In genomic region chr17:83307641-83308296, GRCm38 (mm10) we compare ENCODE assay signal across 16 mouse cellular contexts. TPM values are rescaled to one million over a fixed set of nuclear protein-coding genes. Genes with fewer than 3 reads are reported as not detected.
A peak's percentile ranks its signal among the peaks of the same experiment; 100 is the strongest.
DNase-seq lines count a peak whose midpoint lies in the region; ATAC-seq lines count a peak whose summit lies in the region.
"Had no signal": no experiment of that assay in that cellular context is flagged by ENCODE, and none has a peak within 500 bp of the region (broad histone marks: within the 10 kb centered on the region; RNA-seq: fewer than 3 reads in every experiment).

No protein-coding gene starts in this region.

- no peak overlapping the region for H3K27ac ChIP-seq in limb, embryonic 11.5 days (replicated peaks; ENCODE audit: low read depth, low read length)
- peak overlapping the region; percentile 34; the same call in 1 of the 2 replicates for H3K27ac ChIP-seq in stomach, embryonic 14.5 days (ENCODE audit: low read length)
- H3K27ac ChIP-seq: embryonic facial prominence, embryonic 12.5 days; hindbrain, embryonic 15.5 days; layer of hippocampus, adult 2 months; left cerebral cortex, adult 2 months; lung, embryonic 15.5 days had no signal

- no peaks in the 10 kb centered on the region for H3K36me3 ChIP-seq in limb, embryonic 11.5 days (ENCODE audit: control insufficient read depth, insufficient read depth, low read length)
- H3K36me3 ChIP-seq in stomach, embryonic 14.5 days (ENCODE audit: control insufficient read depth, insufficient read depth, low read length) = no peaks in the 10 kb centered on the region
- H3K36me3 ChIP-seq: embryonic facial prominence, embryonic 12.5 days; hindbrain, embryonic 15.5 days; lung, embryonic 15.5 days had no signal

- no peak overlapping the region for H3K4me2 ChIP-seq in limb, embryonic 11.5 days (ENCODE audit: low read depth, severe bottlenecking)
- no peak overlapping the region for H3K4me2 ChIP-seq in stomach, embryonic 14.5 days (replicated peaks; ENCODE audit: low read depth, low read length)
- H3K4me2 ChIP-seq: embryonic facial prominence, embryonic 12.5 days; hindbrain, embryonic 15.5 days; lung, embryonic 15.5 days had no signal

- H3K4me1 ChIP-seq in limb, embryonic 11.5 days (ENCODE audit: control insufficient read depth, insufficient read depth, low read length) = peaks cover 31% of the 10 kb centered on the region
- H3K4me1 ChIP-seq in stomach, embryonic 14.5 days (ENCODE audit: control insufficient read depth, insufficient read depth, low read length) = peaks cover 19% of the 10 kb centered on the region

- no peak overlapping the region for H3K4me3 ChIP-seq in limb, embryonic 11.5 days (ENCODE audit: low read depth, low read length)
- H3K4me3 ChIP-seq in stomach, embryonic 14.5 days (ENCODE audit: low read depth, low read length) = no peak overlapping the region
- H3K4me3 ChIP-seq: embryonic facial prominence, embryonic 12.5 days; hindbrain, embryonic 15.5 days; layer of hippocampus, adult 2 months; left cerebral cortex, adult 2 months; lung, embryonic 15.5 days had no signal

- ATAC-seq in limb, embryonic 11.5 days (ENCODE audit: insufficient number of reproducible peaks, low FRiP score, low TSS enrichment, low read depth) = 0 out of 2 replicates have a peak, but pooled peaks have one; percentile 15
- ATAC-seq in stomach, embryonic 14.5 days (ENCODE audit: insufficient number of reproducible peaks, insufficient read depth, low FRiP score, low read depth) = no peak

- peak; percentile 71 for DNase-seq in heart, adult 11 months
- no peak for DNase-seq in heart, adult 8-10 months (ENCODE audit: low spot score)
- DNase-seq in gonadal fat pad, adult 2 months (ENCODE audit: low read depth) = peak; percentile 99
- DNase-seq in limb, embryonic 11.5 days (ENCODE audit: low spot score) = peak; percentile 44
- DNase-seq in left cerebral cortex, adult 8-10 months (ENCODE audit: low spot score in 2 of 2) = no peak
- no peak for DNase-seq in adrenal gland, postnatal 4 days (ENCODE audit: low spot score in 2 of 2)
- no peak for DNase-seq in thymus, postnatal 0 days (ENCODE audit: low spot score)
- DNase-seq: cerebellum, postnatal 36 days; heart, adult 18-20 months; thymus, postnatal 25 days had no signal

- H3K27me3 ChIP-seq in limb, embryonic 11.5 days (ENCODE audit: control insufficient read depth, insufficient read depth, low read length) = no peaks in the 10 kb centered on the region
- H3K27me3 ChIP-seq in stomach, embryonic 14.5 days (ENCODE audit: control insufficient read depth, insufficient read depth, low read length) = no peaks in the 10 kb centered on the region
- H3K27me3 ChIP-seq: embryonic facial prominence, embryonic 12.5 days; hindbrain, embryonic 15.5 days; lung, embryonic 15.5 days had no signal

- H3K9me3 ChIP-seq in limb, embryonic 11.5 days (ENCODE audit: control insufficient read depth, low read length) = no peaks in the 10 kb centered on the region
- no peaks in the 10 kb centered on the region for H3K9me3 ChIP-seq in stomach, embryonic 14.5 days (ENCODE audit: control insufficient read depth, low read depth, low read length)
- H3K9me3 ChIP-seq: embryonic facial prominence, embryonic 12.5 days; hindbrain, embryonic 15.5 days; lung, embryonic 15.5 days had no signal

- H3K9ac ChIP-seq in limb, embryonic 11.5 days (ENCODE audit: low read length) = no peak overlapping the region
- H3K9ac ChIP-seq in stomach, embryonic 14.5 days (replicated peaks; ENCODE audit: low read depth, low read length) = no peak overlapping the region
- H3K9ac ChIP-seq: embryonic facial prominence, embryonic 12.5 days; hindbrain, embryonic 15.5 days; lung, embryonic 15.5 days had no signal

- WGBS in limb, embryonic 11.5 days = 20% methylated on average over 11 of the region's 11 CpGs
- 59% methylated on average over 11 of the region's 11 CpGs for WGBS in stomach, embryonic 14.5 days

RNA-seq across cellular contexts. Expression of gene Eml4, which starts 43.0 kb away (rescaled TPM):
- total RNA-seq in heart, adult 8-10 months (2022) = 1 to 10 TPM; 3.3 to 5.0 (median 4.0) TPM
- 17.7 and 18.2 TPM in 2 replicates for polyA plus RNA-seq in gonadal fat pad, adult 2 months (2012; rRNA removed)
- polyA plus RNA-seq in limb, embryonic 11.5 days (2014; fragmentation: Nextera tagmentation; extraction: Ambion mirVana) = 76.0 and 83.1 TPM in 2 replicates
- 41.9 and 47.3 TPM in 2 replicates for polyA plus RNA-seq in stomach, embryonic 14.5 days (2014; fragmentation: Nextera tagmentation; extraction: Ambion mirVana)
- total RNA-seq in left cerebral cortex, adult 8-10 months (2022) = 10 to 100 TPM; 17.6 to 20.2 (median 19.1) TPM
- 10 to 100 TPM; 34.5 to 35.7 TPM for total RNA-seq in adrenal gland, postnatal 4 days (2021)
- polyA plus RNA-seq in thymus, postnatal 0 days (2015; fragmentation: Nextera tagmentation; extraction: Ambion mirVana) = 16.5 and 20.6 TPM in 2 replicates

Comparison
In these comparisons a context has a peak if more than half of its experiments do, and no peak if none do; other contexts are left out.
1. DNase-seq: peak in heart, adult 11 months (single experiment), gonadal fat pad, adult 2 months (single experiment) and limb, embryonic 11.5 days (single experiment); none in heart, adult 8-10 months (single experiment), left cerebral cortex, adult 8-10 months (0 of 2), adrenal gland, postnatal 4 days (0 of 2) and thymus, postnatal 0 days (single experiment).